Mouse (Mus musculus): Measurements from ENCODE around the gene Smtnl2. TPM values are rescaled to one million over a fixed set of nuclear protein-coding genes. Genes with fewer than 3 reads are reported as not detected.

Smtnl2 gene
- total and polyA plus RNA-seq, 3 experiments = 12.7 to 14.3 (median 13.1) TPM

- H3K9ac ChIP-seq (ENCODE audit: low read depth, low read length) = no peak overlapping the region
- WGBS = 73% methylated on average over 3 of the region's 3 CpGs
- no peak for TF ChIP-seq POLR2A (IDR thresholded peaks at IDR 0.05; ENCODE audit: insufficient read depth, low read depth, low read length)
- no peak for TF ChIP-seq EP300 (IDR thresholded peaks at IDR 0.05; ENCODE audit: insufficient read depth, low read depth, low read length)
- no peak for TF ChIP-seq CTCF (IDR thresholded peaks at IDR 0.05)
- no peak overlapping the region for H3K4me3 ChIP-seq
- intact Hi-C loops (cut with DNase I) = no loop called here
- no peak overlapping the region for H3K27ac ChIP-seq
- peaks cover 5% of the 10 kb centered on the region for H3K4me1 ChIP-seq (ENCODE audit: control insufficient read depth, insufficient read depth, low read length)
- no peaks in the 10 kb centered on the region for H3K36me3 ChIP-seq (ENCODE audit: control insufficient read depth, insufficient read depth, low read length)
- H3K27me3 ChIP-seq (ENCODE audit: control insufficient read depth, insufficient read depth, low read length) = no peaks in the 10 kb centered on the region
- DNase-seq = no peak
- no peaks in the 10 kb centered on the region for H3K79me2 ChIP-seq (replicated peaks; ENCODE audit: control insufficient read depth, insufficient read depth, low read length)
Observed at GRCm38 (mm10) chr11:72353186-72353585, 58.3 kb downstream of the Smtnl2 start.

DNA sequence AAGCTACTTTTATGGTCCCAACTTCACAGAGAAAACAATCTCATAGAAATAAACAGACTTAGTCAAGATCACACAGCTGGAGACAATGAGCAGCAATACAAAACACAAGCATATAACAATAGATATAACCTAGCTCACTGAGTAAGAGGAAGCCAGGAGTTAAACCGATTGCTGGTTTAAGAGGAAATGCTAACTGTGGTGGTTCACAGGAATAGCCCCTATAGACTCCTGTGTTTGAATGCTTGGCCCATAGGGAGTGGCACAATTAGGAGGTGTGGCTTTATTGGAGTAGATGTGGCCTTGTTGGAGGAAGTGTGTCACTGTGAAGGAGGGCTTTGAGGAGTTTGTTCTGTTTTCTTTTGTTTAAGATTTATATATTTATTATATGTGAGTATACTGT, 59.2 kb downstream of the Smtnl2 start:
- no peak overlapping the region for H3K9ac ChIP-seq (ENCODE audit: low read depth, low read length)
- H3K4me3 ChIP-seq = no peak overlapping the region
- intact Hi-C loops (cut with DNase I) = no loop called here
- no peak for DNase-seq
- H3K79me2 ChIP-seq (replicated peaks; ENCODE audit: control insufficient read depth, insufficient read depth, low read length) = no peaks in the 10 kb centered on the region
- H3K4me1 ChIP-seq (ENCODE audit: control insufficient read depth, insufficient read depth, low read length) = peaks cover 5% of the 10 kb centered on the region
- no peaks in the 10 kb centered on the region for H3K36me3 ChIP-seq (ENCODE audit: control insufficient read depth, insufficient read depth, low read length)
- H3K27ac ChIP-seq = no peak overlapping the region
- WGBS = 44% methylated on average over 1 of the region's 1 CpGs
- H3K27me3 ChIP-seq (ENCODE audit: control insufficient read depth, insufficient read depth, low read length) = no peaks in the 10 kb centered on the region
- TF ChIP-seq CTCF (IDR thresholded peaks at IDR 0.05) = no peak
- TF ChIP-seq POLR2A (IDR thresholded peaks at IDR 0.05; ENCODE audit: insufficient read depth, low read depth, low read length) = no peak
- no peak for TF ChIP-seq EP300 (IDR thresholded peaks at IDR 0.05; ENCODE audit: insufficient read depth, low read depth, low read length)

DNA sequence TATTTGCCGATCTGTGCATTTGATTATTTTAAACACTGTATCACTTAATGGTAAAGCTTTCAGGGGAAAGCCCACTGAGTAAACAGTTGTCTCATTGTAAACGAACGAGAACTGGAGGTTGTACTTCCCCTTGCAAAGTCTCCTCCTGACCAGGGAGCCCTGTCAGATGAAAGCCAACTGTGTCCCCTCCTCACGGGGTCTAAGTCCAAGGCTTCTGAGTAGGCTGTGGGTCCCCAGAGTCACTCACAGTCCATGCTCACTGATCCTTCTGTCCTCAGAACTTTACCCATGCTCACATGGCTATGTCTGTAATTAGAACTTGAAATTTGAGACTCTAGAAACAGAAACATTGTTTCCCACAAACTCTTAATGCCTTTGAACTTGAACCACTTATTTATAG, 61.9 kb downstream of the Smtnl2 start:
- intact Hi-C loops (cut with DNase I) = no loop called here
- no peak overlapping the region for H3K27ac ChIP-seq
- 68% methylated on average over 4 of the region's 4 CpGs for WGBS
- TF ChIP-seq CTCF (IDR thresholded peaks at IDR 0.05) = no peak
- TF ChIP-seq EP300 (IDR thresholded peaks at IDR 0.05; ENCODE audit: insufficient read depth, low read depth, low read length) = no peak
- TF ChIP-seq POLR2A (IDR thresholded peaks at IDR 0.05; ENCODE audit: insufficient read depth, low read depth, low read length) = no peak
- no peak overlapping the region for H3K9ac ChIP-seq (ENCODE audit: low read depth, low read length)
- no peaks in the 10 kb centered on the region for H3K79me2 ChIP-seq (replicated peaks; ENCODE audit: control insufficient read depth, insufficient read depth, low read length)
- no peak overlapping the region for H3K4me3 ChIP-seq
- H3K27me3 ChIP-seq (ENCODE audit: control insufficient read depth, insufficient read depth, low read length) = no peaks in the 10 kb centered on the region
- peaks cover 3% of the 10 kb centered on the region for H3K4me1 ChIP-seq (ENCODE audit: control insufficient read depth, insufficient read depth, low read length)
- DNase-seq = no peak
- no peaks in the 10 kb centered on the region for H3K36me3 ChIP-seq (ENCODE audit: control insufficient read depth, insufficient read depth, low read length)

DNA sequence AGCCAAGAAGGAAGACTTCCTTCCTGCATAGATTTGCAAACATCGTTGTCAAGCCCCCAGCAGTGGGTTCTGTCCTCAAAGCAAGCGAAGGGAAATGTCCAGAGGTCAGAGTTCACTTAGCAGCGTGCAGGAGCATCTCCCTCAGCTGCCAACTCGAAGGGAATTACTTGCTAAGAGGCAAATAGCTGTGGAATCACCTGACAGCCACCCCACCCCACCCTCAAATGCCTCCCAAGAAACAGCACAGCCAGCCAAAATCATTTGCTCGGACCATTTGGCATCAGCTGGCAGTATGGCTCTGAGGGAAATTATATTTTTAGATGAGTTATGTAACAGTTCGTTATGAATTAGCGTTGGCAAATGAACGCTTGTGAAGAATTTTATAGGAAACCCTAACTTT, 62.5 kb downstream of the Smtnl2 start:
- Histone ChIP-seq H3K4me1 (ENCODE audit: control insufficient read depth, insufficient read depth, low read length) (peaks cover 3% of the 10 kb centered on the region), H3K27me3 (ENCODE audit: control insufficient read depth, insufficient read depth, low read length) (no peaks in the 10 kb centered on the region), H3K36me3 (ENCODE audit: control insufficient read depth, insufficient read depth, low read length) (no peaks in the 10 kb centered on the region), H3K27ac (no peak overlapping the region), H3K4me3 (no peak overlapping the region), H3K79me2 (replicated peaks; ENCODE audit: control insufficient read depth, insufficient read depth, low read length) (no peaks in the 10 kb centered on the region), H3K9ac (ENCODE audit: low read depth, low read length) (no peak overlapping the region)
- 37% methylated on average over 8 of the region's 8 CpGs for WGBS
- no peak for TF ChIP-seq POLR2A (IDR thresholded peaks at IDR 0.05; ENCODE audit: insufficient read depth, low read depth, low read length)
- no peak for TF ChIP-seq CTCF (IDR thresholded peaks at IDR 0.05)
- no peak for TF ChIP-seq EP300 (IDR thresholded peaks at IDR 0.05; ENCODE audit: insufficient read depth, low read depth, low read length)
- DNase-seq = peak in 1 of 2 experiments; percentile 28
- intact Hi-C loops (cut with DNase I) = no loop called here

- H3K27ac ChIP-seq = no peak overlapping the region
- DNase-seq = no peak
- H3K4me1 ChIP-seq (ENCODE audit: control insufficient read depth, insufficient read depth, low read length) = peaks cover 3% of the 10 kb centered on the region
- intact Hi-C loops (cut with DNase I) = no loop called here
- H3K36me3 ChIP-seq (ENCODE audit: control insufficient read depth, insufficient read depth, low read length) = no peaks in the 10 kb centered on the region
- no peak for TF ChIP-seq EP300 (IDR thresholded peaks at IDR 0.05; ENCODE audit: insufficient read depth, low read depth, low read length)
- no peak for TF ChIP-seq CTCF (IDR thresholded peaks at IDR 0.05)
- TF ChIP-seq POLR2A (IDR thresholded peaks at IDR 0.05; ENCODE audit: insufficient read depth, low read depth, low read length) = no peak
- no peaks in the 10 kb centered on the region for H3K79me2 ChIP-seq (replicated peaks; ENCODE audit: control insufficient read depth, insufficient read depth, low read length)
- H3K4me3 ChIP-seq = no peak overlapping the region
- H3K27me3 ChIP-seq (ENCODE audit: control insufficient read depth, insufficient read depth, low read length) = no peaks in the 10 kb centered on the region
- no peak overlapping the region for H3K9ac ChIP-seq (ENCODE audit: low read depth, low read length)
- 45% methylated on average over 10 of the region's 10 CpGs for WGBS
Observed at GRCm38 (mm10) chr11:72348563-72348962, 63.0 kb downstream of the Smtnl2 start.

- H3K79me2 ChIP-seq (replicated peaks; ENCODE audit: control insufficient read depth, insufficient read depth, low read length) = no peaks in the 10 kb centered on the region
- 88% methylated on average over 11 of the region's 11 CpGs for WGBS
- no peak for TF ChIP-seq POLR2A (IDR thresholded peaks at IDR 0.05; ENCODE audit: insufficient read depth, low read depth, low read length)
- no peak for TF ChIP-seq CTCF (IDR thresholded peaks at IDR 0.05)
- no peak for TF ChIP-seq EP300 (IDR thresholded peaks at IDR 0.05; ENCODE audit: insufficient read depth, low read depth, low read length)
- H3K4me3 ChIP-seq = no peak overlapping the region
- no peaks in the 10 kb centered on the region for H3K36me3 ChIP-seq (ENCODE audit: control insufficient read depth, insufficient read depth, low read length)
- peaks cover 5% of the 10 kb centered on the region for H3K4me1 ChIP-seq (ENCODE audit: control insufficient read depth, insufficient read depth, low read length)
- no peak overlapping the region for H3K9ac ChIP-seq (ENCODE audit: low read depth, low read length)
- no peak overlapping the region for H3K27ac ChIP-seq
- intact Hi-C loops (cut with DNase I) = no loop called here
- no peak for DNase-seq
- no peaks in the 10 kb centered on the region for H3K27me3 ChIP-seq (ENCODE audit: control insufficient read depth, insufficient read depth, low read length)
Observed at GRCm38 (mm10) chr11:72344486-72344885, 67.0 kb downstream of the Smtnl2 start.

Data from heart, adult 2 months (tissue).